Mouse (Mus musculus): ENCODE measurements around the gene Zfr. TPM values are rescaled to one million over a fixed set of nuclear protein-coding genes. Genes with fewer than 3 reads are reported as not detected.

The Zfr gene
- total RNA-seq, 2 experiments from 2014 or later, result 331 to 349 TPM

DNA sequence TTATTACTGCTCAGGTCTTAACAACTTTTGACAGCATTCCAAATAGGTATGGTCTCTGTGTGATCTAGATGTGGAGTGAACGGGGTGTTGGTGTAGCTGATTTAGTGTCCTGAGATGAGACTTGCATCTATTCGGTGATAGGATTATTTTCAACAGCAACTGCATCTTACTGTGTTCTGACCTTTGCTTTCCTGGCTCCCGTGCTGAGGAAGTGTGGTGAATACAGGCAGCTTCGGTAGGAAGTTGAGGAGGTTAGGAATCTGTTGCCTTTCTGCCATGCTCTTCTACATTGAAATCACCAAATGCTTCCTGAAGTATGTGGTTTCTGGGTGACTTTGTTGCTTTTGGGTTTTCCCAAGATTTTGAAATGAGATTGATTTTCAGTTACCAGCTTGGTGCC is 109.7 kb downstream of the Zfr start:
- intact Hi-C loops (cut with DNase I), result no loop called here
- DNase-seq (ENCODE audit: low spot score in 2 of 2), result no peak

DNA sequence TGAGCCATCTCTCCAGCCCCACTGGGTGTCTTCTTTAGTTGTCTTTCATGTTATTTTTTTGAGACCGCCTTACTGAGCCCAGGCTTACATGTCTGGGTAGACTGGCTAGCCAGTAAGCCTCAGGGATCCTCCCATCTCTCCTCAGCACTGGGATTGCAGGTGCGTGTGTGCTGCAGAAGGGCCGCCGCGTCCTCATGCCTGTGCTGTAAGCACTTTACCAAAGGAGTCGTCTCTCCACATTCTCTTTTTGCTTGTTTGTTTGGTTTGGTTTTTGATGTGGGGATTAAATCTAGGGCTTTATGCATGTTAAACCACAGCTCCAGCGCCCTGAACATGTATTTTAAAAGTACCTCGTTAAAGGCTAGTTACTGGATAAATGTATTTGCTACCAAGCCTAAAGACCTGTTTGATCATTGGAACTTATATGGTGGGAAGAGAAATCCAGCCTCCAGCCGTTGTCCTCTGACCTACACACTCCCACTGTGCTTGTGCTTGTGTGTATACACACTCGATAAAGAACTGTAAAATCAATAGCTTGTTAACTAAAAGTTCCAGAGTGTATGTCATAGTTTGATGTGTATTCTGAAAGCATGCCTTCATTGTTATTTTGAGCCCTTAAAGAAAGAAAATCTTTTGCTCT is 112.1 kb downstream of the Zfr start:
- DNase-seq (ENCODE audit: low spot score in 2 of 2), result no peak
- intact Hi-C loops (cut with DNase I), result no loop called here

GRCm38 (mm10) chr15:12230243-12230935 is 112.8 kb downstream of the Zfr start:
- intact Hi-C loops (cut with DNase I), result no loop called here
- DNase-seq (ENCODE audit: low spot score in 2 of 2), result no peak

DNA sequence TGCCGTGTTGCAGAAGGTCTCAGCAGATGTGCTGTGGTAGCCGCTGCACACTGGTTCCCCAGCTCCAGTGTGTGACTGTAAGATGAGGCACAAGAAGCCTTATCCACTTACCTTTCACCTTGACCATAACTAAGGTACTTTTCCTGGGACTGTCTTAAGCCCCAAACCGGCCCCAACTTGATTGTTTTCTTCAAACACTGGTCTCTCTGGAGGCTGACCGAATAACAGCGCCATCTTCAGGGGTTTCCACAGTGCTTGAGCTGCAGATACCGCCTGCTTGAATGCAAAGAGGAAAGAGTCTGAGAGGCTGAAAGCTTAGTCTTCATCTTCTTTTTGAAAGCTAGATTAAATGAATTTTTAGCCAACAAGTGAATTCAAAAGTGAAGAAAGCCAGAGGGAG is 113.8 kb downstream of the Zfr start:
- intact Hi-C loops (cut with DNase I), result no loop called here

GRCm38 (mm10) chr15:12232429-12232828 is 114.8 kb downstream of the Zfr start:
- intact Hi-C loops (cut with DNase I), result no loop called here
- DNase-seq (ENCODE audit: low spot score in 2 of 2), result no peak

More for the DNA sequence above, 113.8 kb downstream of the Zfr start:
- no peak for DNase-seq (ENCODE audit: low spot score in 2 of 2)

DNA sequence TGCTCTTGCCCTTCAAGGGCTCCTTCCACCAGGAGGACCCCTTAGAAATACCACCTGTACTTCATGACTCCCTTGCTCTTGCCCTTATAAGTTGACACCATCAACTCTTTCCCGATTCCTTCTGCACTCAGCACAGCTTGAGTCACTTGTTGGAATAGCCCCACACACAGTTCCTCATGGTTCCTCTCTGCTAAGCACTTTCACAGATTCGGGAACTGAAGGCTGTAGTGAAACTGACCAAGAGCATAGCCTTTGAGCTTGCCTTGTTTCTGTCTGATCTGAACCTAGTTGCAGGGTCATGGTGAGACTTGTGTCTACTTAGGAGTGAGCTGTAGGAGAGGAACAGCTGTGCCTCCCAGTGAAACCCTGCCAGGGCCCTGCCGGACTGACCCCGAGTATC is 115.4 kb downstream of the Zfr start:
- DNase-seq (ENCODE audit: low spot score in 2 of 2), result no peak
- intact Hi-C loops (cut with DNase I), result no loop called here

Small RNA genes lying within 50 kb of the gene (microRNA-seq; reads per million reads assigned to microRNA genes)
- gene Mir1898, result not detected

Other genes starting within 250 kb of the Zfr start
- gene Npr3, start 210.5 kb upstream of the Zfr start, total RNA-seq (2021), result 10 to 100 TPM; 12.6 TPM
- gene Sub1, start 120.8 kb upstream of the Zfr start, total RNA-seq (2021), result 100 to 1,000 TPM; 295 to 303 TPM
- 10 to 100 TPM; 41.4 to 47.3 TPM for gene Mtmr12, start 87.2 kb downstream of the Zfr start, total RNA-seq (2021)
- 100 to 1,000 TPM; 106 to 114 TPM for gene Golph3, start 203.6 kb downstream of the Zfr start, total RNA-seq (2021)
- 1 to 10 TPM; 1.0 to 1.1 TPM for gene 1810049J17Rik, start 204.1 kb downstream of the Zfr start, total RNA-seq (2021)

Measured in left cerebral cortex, postnatal 36 days (tissue).